Mouse (Mus musculus) limb, embryonic 15.5 days (tissue): ENCODE results near the gene Sds. TPM values are rescaled to one million over a fixed set of nuclear protein-coding genes. Genes with fewer than 3 reads are reported as not detected.

ENCODE experiments used
- ATAC-seq: fragments of 200-750 bp; cut with Nextera tagmentation; 2 replicates; pipeline ENCODE4 v1.8.0; 2017; ENCODE audit warnings: low read depth, moderate TSS enrichment; ENCODE audit not compliant: insufficient number of reproducible peaks, low FRiP score, low TSS enrichment
- H3K27ac ChIP-seq: fragments of 300-500 bp; sonication (generic); 2 replicates; pipeline ENCODE4 v1.5.1; 2015; ENCODE audit warnings: moderate library complexity, mild to moderate bottlenecking, inconsistent platforms
- H3K27me3 ChIP-seq: fragments of 300-500 bp; sonication (generic); 2 replicates; pipeline ENCODE4 v1.6.1; 2015; ENCODE audit warnings: inconsistent platforms
- H3K36me3 ChIP-seq: fragments of 300-500 bp; sonication (generic); 2 replicates; pipeline ENCODE4 v1.6.1; 2015; ENCODE audit warnings: inconsistent platforms
- H3K4me1 ChIP-seq: fragments of 300-500 bp; sonication (generic); 2 replicates; pipeline ENCODE4 v1.6.1; 2015; ENCODE audit warnings: inconsistent platforms
- H3K4me2 ChIP-seq: fragments of 300-500 bp; sonication (generic); 2 replicates; pipeline ENCODE4 v1.6.1; 2015; ENCODE audit warnings: mild to moderate bottlenecking, inconsistent platforms
- H3K4me3 ChIP-seq: fragments of 300-500 bp; sonication (generic); 2 replicates; pipeline ENCODE4 v1.5.1; 2015; ENCODE audit warnings: mild to moderate bottlenecking, inconsistent platforms
- H3K9ac ChIP-seq: fragments of 300-500 bp; sonication (generic); 2 replicates; pipeline ENCODE4 v1.6.1; 2015; ENCODE audit warnings: inconsistent platforms
- H3K9me3 ChIP-seq: fragments of 300-500 bp; sonication (generic); 2 replicates; pipeline ENCODE4 v1.6.1; 2016; ENCODE audit warnings: inconsistent platforms
- WGBS: fragments of 180-500 bp; shearing (Covaris S2); methylation state at CpG from one replicate; pipeline ENCODE4 v1.1.7; 2015; 5-methylcytosine and 5-hydroxymethylcytosine counted together
- polyA plus RNA-seq: library from polyadenylated mRNA; unstranded; fragments of >200 nt; fragmentation: Nextera tagmentation; extraction: Ambion mirVana; gene quantifications from 2 replicates; pipeline ENCODE4 v1.2.1, GENCODE M21; 2015

The Sds gene
- polyA plus RNA-seq, 1 experiment from 2014 or later, result 0.24 TPM

DNA sequence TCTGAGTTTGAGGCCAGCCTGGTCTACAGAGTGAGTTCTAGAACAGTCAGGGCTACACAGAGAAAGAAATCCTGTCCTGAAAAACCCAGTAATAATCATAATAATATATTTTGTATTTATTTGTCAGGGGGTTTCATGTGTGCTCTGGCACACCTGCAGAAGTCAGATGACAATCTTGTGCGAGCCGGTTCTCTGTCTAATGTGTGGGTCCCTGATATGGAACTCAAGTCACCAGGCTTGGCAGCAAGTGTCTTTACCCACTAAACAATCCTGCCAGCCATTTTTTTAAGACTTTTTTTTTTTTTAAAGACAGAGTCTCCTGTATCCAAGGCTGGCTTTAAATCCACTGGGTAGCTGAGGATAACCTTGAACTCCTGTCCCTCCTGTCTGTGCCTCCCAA is 3.0 kb upstream of the Sds start:
- Histone ChIP-seq H3K9ac (no peak overlapping the region), H3K4me3 (no peak overlapping the region), H3K4me1 (no peaks in the 10 kb centered on the region), H3K27ac (no peak overlapping the region), H3K36me3 (no peaks in the 10 kb centered on the region), H3K4me2 (no peak overlapping the region), H3K9me3 (no peaks in the 10 kb centered on the region), H3K27me3 (0 out of 2 replicates have a peak, but pooled peaks cover 4% of the 10 kb centered on the region)
- no peak for ATAC-seq
- 85% methylated on average over 2 of the region's 2 CpGs for WGBS

- Histone ChIP-seq H3K9me3 (no peaks in the 10 kb centered on the region), H3K27ac (no peak overlapping the region), H3K4me1 (no peaks in the 10 kb centered on the region), H3K27me3 (0 out of 2 replicates have a peak, but pooled peaks cover 4% of the 10 kb centered on the region), H3K4me2 (no peak overlapping the region), H3K36me3 (no peaks in the 10 kb centered on the region), H3K9ac (no peak overlapping the region), H3K4me3 (no peak overlapping the region)
- 54% methylated on average over 8 of the region's 8 CpGs for WGBS
- ATAC-seq, result no peak
Measured at GRCm38 (mm10) chr5:120475861-120476260, 465 bp upstream of the Sds start.

DNA sequence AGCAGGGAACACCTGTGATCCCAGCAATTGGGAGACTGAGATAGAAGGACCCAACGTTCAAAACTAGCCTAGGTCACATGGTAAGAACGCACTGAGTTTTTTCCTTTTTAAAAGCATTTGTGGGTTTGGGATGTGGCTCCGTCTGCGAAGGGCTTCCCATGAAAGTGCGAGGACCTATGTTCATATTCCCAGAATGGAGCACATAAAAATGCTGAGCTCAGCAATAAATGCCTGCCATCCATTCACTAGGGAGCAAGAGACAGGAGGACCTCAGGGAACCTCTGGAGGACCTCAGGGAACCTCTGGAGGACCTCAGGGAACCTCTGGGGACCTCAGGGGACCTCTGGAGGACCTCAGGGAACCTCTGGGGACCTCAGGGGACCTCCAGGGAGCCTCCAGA is 1.7 kb downstream of the Sds start:
- H3K4me3 ChIP-seq, result no peak overlapping the region
- ATAC-seq, result no peak
- 92% methylated on average over 5 of the region's 5 CpGs for WGBS

DNA sequence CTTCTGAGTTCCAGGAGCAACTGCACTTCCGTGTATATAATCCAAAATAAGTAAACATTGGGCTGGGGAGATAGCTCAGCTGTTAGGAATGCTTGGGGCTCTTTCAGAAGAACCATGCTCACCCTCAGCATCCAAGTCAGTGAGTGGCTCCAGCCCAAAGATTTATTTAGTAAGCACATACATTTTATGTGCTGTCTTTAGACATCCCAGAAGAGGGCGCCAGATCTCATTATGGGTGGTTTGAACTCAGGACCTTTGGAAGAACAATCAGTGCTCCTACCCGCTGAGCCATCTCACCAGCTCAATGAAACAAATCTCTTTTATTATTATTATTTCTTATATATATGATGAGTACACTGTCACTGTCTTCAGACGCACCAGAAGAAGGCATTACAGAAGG is 3.2 kb downstream of the Sds start:
- peaks cover 10% of the 10 kb centered on the region; the same call in 1 of the 2 replicates for H3K36me3 ChIP-seq
- H3K9ac ChIP-seq, result no peak overlapping the region
- no peak overlapping the region for H3K27ac ChIP-seq
- whole genome bisulfite sequencing, result 71% methylated on average over 4 of the region's 4 CpGs
- peaks cover 9% of the 10 kb centered on the region; the same call in 1 of the 2 replicates for H3K27me3 ChIP-seq
- H3K4me1 ChIP-seq, result no peaks in the 10 kb centered on the region
- no peak overlapping the region for H3K4me3 ChIP-seq
- ATAC-seq, result no peak
- no peaks in the 10 kb centered on the region for H3K9me3 ChIP-seq
- H3K4me2 ChIP-seq, result no peak overlapping the region

More for the DNA sequence above, 1.7 kb downstream of the Sds start:
- H3K36me3 ChIP-seq, result no peaks in the 10 kb centered on the region
- H3K27ac ChIP-seq, result no peak overlapping the region
- H3K9ac ChIP-seq, result no peak overlapping the region
- no peaks in the 10 kb centered on the region for H3K4me1 ChIP-seq
- H3K9me3 ChIP-seq, result no peaks in the 10 kb centered on the region
- H3K4me2 ChIP-seq, result no peak overlapping the region
- H3K27me3 ChIP-seq, result peaks cover 9% of the 10 kb centered on the region; the same call in 1 of the 2 replicates

DNA sequence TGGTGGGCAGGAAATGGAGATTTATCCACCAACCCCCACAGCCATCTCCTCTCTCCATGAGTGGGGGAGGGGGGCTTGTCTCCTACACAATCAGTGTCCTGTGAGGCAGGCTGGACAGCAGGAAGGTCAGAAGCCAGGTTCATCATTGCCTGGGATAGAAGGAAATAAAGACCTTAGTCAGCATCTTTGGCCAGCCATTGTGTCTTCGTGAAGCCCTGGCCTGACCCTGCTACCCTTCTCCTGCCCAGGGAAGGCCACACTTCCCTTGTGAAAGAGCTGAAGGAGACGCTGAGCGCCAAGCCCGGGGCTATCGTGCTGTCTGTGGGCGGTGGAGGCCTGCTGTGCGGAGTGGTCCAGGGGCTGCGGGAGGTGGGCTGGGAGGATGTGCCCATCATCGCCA is 4.9 kb downstream of the Sds start:
- H3K4me2 ChIP-seq, result no peak overlapping the region
- no peak overlapping the region for H3K27ac ChIP-seq
- no peak overlapping the region for H3K4me3 ChIP-seq
- peaks cover 27% of the 10 kb centered on the region for H3K36me3 ChIP-seq
- H3K27me3 ChIP-seq, result peaks cover 9% of the 10 kb centered on the region; the same call in 1 of the 2 replicates
- WGBS, result 72% methylated on average over 9 of the region's 9 CpGs
- ATAC-seq, result no peak
- H3K4me1 ChIP-seq, result no peaks in the 10 kb centered on the region
- no peaks in the 10 kb centered on the region for H3K9me3 ChIP-seq
- H3K9ac ChIP-seq, result no peak overlapping the region

DNA sequence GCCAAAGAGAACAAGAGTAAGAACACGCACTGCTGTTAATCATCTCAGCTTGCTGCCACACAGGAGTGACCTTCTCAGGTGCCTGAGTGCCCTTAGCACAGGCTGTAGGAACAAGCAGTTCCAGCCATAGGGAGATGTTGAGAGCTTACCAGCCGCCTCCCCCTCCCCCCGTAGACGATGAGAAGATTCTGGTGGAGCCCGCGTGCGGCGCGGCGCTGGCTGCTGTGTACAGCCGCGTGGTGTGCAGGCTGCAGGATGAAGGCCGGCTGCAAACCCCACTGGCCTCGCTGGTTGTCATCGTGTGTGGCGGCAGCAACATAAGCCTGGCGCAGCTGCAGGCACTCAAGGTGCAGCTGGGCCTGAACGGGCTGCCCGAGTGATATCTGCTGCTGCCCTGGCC is 7.1 kb downstream of the Sds start:
- 83% methylated on average over 19 of the region's 19 CpGs for WGBS
- no peak overlapping the region for H3K4me3 ChIP-seq
- peaks cover 6% of the 10 kb centered on the region; the same call in 1 of the 2 replicates for H3K27me3 ChIP-seq
- no peak overlapping the region for H3K9ac ChIP-seq
- no peak for ATAC-seq
- H3K36me3 ChIP-seq, result peaks cover 48% of the 10 kb centered on the region
- H3K4me1 ChIP-seq, result no peaks in the 10 kb centered on the region
- no peak overlapping the region for H3K27ac ChIP-seq
- no peaks in the 10 kb centered on the region for H3K9me3 ChIP-seq
- H3K4me2 ChIP-seq, result no peak overlapping the region

DNA sequence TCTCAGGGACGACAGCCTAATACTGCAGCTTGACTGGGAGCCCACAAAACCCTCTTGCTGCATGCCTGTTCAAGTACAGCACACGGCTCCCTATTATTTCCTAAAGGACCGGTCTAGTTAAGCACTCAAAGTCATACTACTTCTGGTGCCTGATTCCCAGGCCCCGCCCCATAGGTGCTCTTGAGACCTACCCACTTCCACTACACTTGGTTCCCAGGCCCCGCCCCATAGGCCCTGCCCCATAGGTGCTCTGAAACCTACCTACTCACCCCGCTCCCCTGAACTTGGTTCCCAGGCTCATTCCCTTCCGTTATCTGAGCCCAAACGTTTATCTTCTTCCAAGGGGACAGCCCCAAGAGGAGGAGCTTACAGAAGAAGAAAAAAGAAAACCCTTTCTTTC is 11.5 kb downstream of the Sds start:
- H3K9me3 ChIP-seq, result no peaks in the 10 kb centered on the region
- H3K4me1 ChIP-seq, result no peaks in the 10 kb centered on the region
- peaks cover 77% of the 10 kb centered on the region for H3K36me3 ChIP-seq
- H3K4me3 ChIP-seq, result no peak overlapping the region
- no peaks in the 10 kb centered on the region for H3K27me3 ChIP-seq
- 82% methylated on average over 8 of the region's 8 CpGs for WGBS
- no peak overlapping the region for H3K4me2 ChIP-seq
- H3K9ac ChIP-seq, result no peak overlapping the region
- ATAC-seq, result no peak
- H3K27ac ChIP-seq, result no peak overlapping the region

DNA sequence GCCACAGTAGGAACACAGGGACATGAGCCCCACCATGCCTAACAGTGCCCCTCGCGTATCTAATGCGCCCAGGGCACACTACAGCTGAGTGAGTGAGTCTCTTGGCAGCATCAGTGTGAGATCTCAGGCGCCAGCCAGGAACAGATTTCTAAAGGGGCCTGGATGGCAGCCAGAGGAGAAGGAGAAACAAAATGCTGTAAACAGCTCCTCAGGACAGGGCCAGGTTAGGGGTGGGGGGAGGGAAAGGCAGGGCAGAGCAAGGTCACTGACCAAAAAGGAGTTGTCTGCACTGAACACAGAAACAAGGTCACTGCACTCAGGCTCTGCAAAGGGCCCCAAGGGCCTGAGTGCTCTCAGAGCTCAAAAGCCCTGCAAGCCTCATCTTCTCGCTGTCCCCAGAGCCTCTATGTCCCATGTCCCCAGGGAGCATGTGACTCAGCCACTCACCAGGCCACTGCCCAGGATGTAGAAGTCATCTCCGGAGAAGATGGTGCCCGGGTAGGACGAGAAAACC is 14.4 kb downstream of the Sds start:
- Histone ChIP-seq H3K36me3 (peaks cover 82% of the 10 kb centered on the region), H3K4me2 (no peak overlapping the region), H3K9me3 (no peaks in the 10 kb centered on the region), H3K4me3 (no peak overlapping the region), H3K9ac (no peak overlapping the region), H3K4me1 (no peaks in the 10 kb centered on the region), H3K27ac (no peak overlapping the region), H3K27me3 (no peaks in the 10 kb centered on the region)
- WGBS, result 68% methylated on average over 8 of the region's 8 CpGs
- ATAC-seq, result no peak

DNA sequence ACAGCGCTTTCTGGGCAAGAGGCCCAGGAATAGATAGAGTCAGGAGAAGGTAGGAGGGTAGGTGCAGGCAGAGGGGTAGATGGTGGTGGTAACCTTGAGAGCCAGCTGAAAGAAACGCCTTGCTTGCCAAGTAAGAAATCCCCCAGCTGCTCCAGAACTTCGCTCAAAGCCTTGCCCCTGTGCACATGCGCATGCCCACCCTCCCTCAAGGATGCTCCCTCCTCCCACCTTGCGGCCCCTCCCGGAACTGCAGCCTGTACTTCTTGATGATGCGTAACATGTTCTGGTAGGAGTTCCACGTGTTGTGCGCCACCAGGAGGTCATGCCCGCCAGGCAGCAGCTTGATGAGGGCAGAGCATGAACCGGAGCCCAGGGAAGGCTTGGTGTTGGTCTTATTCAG is 16.1 kb downstream of the Sds start:
- no peaks in the 10 kb centered on the region for H3K9me3 ChIP-seq
- H3K4me2 ChIP-seq, result no peak overlapping the region
- H3K4me1 ChIP-seq, result no peaks in the 10 kb centered on the region
- H3K27ac ChIP-seq, result no peak overlapping the region
- no peak overlapping the region for H3K4me3 ChIP-seq
- WGBS, result 71% methylated on average over 11 of the region's 11 CpGs
- H3K9ac ChIP-seq, result no peak overlapping the region
- no peak for ATAC-seq
- no peaks in the 10 kb centered on the region for H3K27me3 ChIP-seq
- H3K36me3 ChIP-seq, result peaks cover 72% of the 10 kb centered on the region

DNA sequence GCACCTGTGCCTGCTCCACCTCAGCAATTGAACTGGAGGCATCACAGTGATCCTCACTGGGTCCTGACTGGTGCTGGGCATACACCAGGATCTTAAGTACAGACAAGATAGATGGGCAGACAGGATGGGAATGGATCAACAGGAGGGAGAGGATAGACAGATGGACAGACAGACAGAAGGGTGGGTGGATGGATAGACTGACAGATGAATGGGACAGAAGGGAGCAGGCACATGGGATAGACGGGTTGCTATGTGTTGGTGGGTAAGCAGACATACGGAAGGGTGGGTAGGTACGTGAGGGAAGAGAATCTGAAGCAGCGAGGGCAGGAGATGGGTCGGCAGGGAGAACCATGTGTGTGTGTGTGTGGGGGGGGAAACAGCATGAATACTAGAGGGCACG is 17.1 kb downstream of the Sds start:
- Histone ChIP-seq H3K36me3 (peaks cover 62% of the 10 kb centered on the region), H3K27me3 (no peaks in the 10 kb centered on the region), H3K4me1 (no peaks in the 10 kb centered on the region), H3K9me3 (no peaks in the 10 kb centered on the region), H3K9ac (no peak overlapping the region), H3K4me3 (no peak overlapping the region), H3K4me2 (no peak overlapping the region), H3K27ac (no peak overlapping the region)
- no peak; the same call in 1 of the 2 replicates for ATAC-seq
- WGBS, result 95% methylated on average over 6 of the region's 6 CpGs

DNA sequence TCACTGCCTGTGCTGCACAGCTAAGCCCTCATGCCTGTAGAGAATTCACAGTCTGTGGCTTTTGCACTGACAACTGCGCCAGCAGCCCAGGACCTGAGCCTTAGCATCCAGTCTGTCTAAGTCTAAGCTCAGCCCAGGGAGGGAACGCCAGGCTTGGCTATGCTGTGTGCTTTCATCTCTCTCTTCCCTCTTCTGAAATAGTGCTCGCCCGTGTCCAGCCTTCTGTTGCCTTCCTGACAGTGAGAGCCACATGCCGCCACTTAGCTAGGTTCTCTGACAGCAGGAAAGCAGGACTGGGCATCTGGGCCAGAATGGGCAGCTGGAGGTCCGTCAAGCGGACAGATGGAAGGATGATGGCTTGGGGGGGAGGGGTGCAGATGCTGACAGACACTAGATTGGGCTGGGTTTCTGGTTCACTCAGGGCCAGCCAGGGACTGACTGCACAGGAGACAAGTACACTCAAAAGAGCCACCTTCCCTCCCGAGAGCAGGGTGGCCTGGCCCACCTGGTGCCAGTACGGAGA is 17.6 kb downstream of the Sds start:
- no peaks in the 10 kb centered on the region for H3K9me3 ChIP-seq
- no peak overlapping the region for H3K9ac ChIP-seq
- 87% methylated on average over 9 of the region's 9 CpGs for WGBS
- H3K27me3 ChIP-seq, result no peaks in the 10 kb centered on the region
- no peak overlapping the region for H3K27ac ChIP-seq
- H3K4me1 ChIP-seq, result no peaks in the 10 kb centered on the region
- ATAC-seq, result no peak
- H3K36me3 ChIP-seq, result peaks cover 62% of the 10 kb centered on the region
- H3K4me2 ChIP-seq, result no peak overlapping the region
- H3K4me3 ChIP-seq, result no peak overlapping the region

DNA sequence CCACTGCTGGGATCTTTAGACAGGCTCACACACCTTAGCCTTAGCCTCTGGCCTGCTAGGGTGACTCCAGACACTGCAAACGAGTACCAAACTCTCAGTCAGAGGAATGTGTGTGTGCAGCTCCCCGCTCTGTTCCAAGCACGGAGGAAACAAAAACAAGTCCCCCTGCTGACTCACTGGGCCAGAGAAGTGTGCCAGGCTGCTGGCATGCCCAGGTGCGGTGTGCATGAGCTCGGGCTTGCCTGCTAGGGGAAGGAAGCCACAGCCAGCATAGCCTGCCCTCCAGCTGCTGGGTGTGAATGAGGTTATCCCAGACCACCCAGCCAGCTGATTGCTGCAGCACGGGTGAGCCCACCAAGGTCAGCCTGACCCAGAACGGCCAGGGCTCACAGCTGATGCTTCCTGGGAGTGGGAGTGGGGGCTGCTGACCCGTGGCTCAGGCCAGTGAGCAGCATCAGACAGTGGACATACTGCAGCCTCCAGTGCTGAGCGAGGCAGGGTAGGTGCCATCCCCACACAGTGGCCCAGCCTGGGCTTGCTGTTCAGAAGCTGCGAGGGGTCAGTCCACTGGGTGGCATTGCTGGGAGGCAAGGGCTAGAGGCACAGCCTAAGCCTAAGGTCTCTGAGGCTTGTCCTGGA is 18.9 kb downstream of the Sds start:
- Histone ChIP-seq H3K36me3 (peaks cover 56% of the 10 kb centered on the region), H3K27ac (no peak overlapping the region), H3K27me3 (no peaks in the 10 kb centered on the region), H3K4me1 (no peaks in the 10 kb centered on the region), H3K4me2 (no peak overlapping the region), H3K9ac (no peak overlapping the region), H3K4me3 (no peak overlapping the region), H3K9me3 (no peaks in the 10 kb centered on the region)
- 73% methylated on average over 10 of the region's 10 CpGs for WGBS
- ATAC-seq, result no peak
